Mouse (Mus musculus) neural tube, embryonic 14.5 days (tissue): ENCODE measurements around the gene Ryr1. TPM values are rescaled to one million over a fixed set of nuclear protein-coding genes. Genes with fewer than 3 reads are reported as not detected.
"Not testable (repeated sequence)": the region's sequence is repeated elsewhere in the genome, so short reads cannot be mapped to it uniquely, and the experiment has no call there.

ENCODE experiments used
- ATAC-seq: fragments of 200-750 bp; cut with Nextera tagmentation; 2 replicates; pipeline ENCODE4 v1.8.0; 2017; ENCODE audit warnings: low read depth, mild to moderate bottlenecking, moderate TSS enrichment, moderate library complexity
- H3K27ac ChIP-seq: fragments of 300-500 bp; sonication (generic); 2 replicates; pipeline ENCODE4 v1.5.1; 2014; ENCODE audit warnings: low read depth, mild to moderate bottlenecking, control low read depth, low read length, moderate library complexity, mixed read lengths
- H3K27me3 ChIP-seq: fragments of 300-500 bp; sonication (generic); 2 replicates; pipeline ENCODE4 v1.6.1; 2014; ENCODE audit warnings: low read length; ENCODE audit not compliant: control insufficient read depth, insufficient read depth
- H3K36me3 ChIP-seq: fragments of 300-500 bp; sonication (generic); 2 replicates; pipeline ENCODE4 v1.6.1; 2014; ENCODE audit warnings: low read length, mixed read lengths; ENCODE audit not compliant: control insufficient read depth, insufficient read depth
- H3K4me1 ChIP-seq: fragments of 300-500 bp; sonication (generic); 2 replicates; pipeline ENCODE4 v1.6.1; 2014; ENCODE audit warnings: low read length; ENCODE audit not compliant: control insufficient read depth, insufficient read depth
- H3K4me2 ChIP-seq: fragments of 300-500 bp; sonication (generic); 2 replicates; pipeline ENCODE4 v1.6.1; 2014; ENCODE audit warnings: mild to moderate bottlenecking, low read depth, low read length, control low read depth
- H3K4me3 ChIP-seq: fragments of 300-500 bp; sonication (generic); 2 replicates; pipeline ENCODE4 v1.5.1; 2014; ENCODE audit warnings: low read depth, low read length, control low read depth, mixed read lengths
- H3K9ac ChIP-seq: fragments of 300-500 bp; sonication (generic); replicated peaks from 2 replicates; pipeline ENCODE4 v1.6.1; 2014; ENCODE audit warnings: low read depth, mild to moderate bottlenecking, control low read depth, low read length, mixed read lengths
- H3K9me3 ChIP-seq: fragments of 300-500 bp; sonication (generic); 2 replicates; pipeline ENCODE4 v1.6.1; 2016; ENCODE audit warnings: low read length; ENCODE audit not compliant: control insufficient read depth
- WGBS: fragments of 180-500 bp; shearing (Covaris S2); extraction: QIAGEN DNeasy Blood & Tissue Kit; methylation state at CpG from one replicate; pipeline ENCODE4 v1.1.7; 2014; 5-methylcytosine and 5-hydroxymethylcytosine counted together
- polyA plus RNA-seq: library from polyadenylated mRNA; unstranded; fragments of >200 nt; fragmentation: Nextera tagmentation; extraction: Ambion mirVana; gene quantifications from 2 replicates; pipeline ENCODE4 v1.2.1, GENCODE M21; 2014

Gene Ryr1
- polyA plus RNA-seq, 1 experiment from 2014 or later, result 11.6 TPM

- WGBS, result 93% methylated on average over 1 of the region's 1 CpGs
- Histone ChIP-seq H3K4me1 (no peaks in the 10 kb centered on the region), H3K27ac (no peak overlapping the region), H3K27me3 (no peaks in the 10 kb centered on the region), H3K9me3 (no peaks in the 10 kb centered on the region), H3K4me2 (no peak overlapping the region), H3K9ac (no peak overlapping the region), H3K4me3 (no peak overlapping the region), H3K36me3 (peaks cover 27% of the 10 kb centered on the region)
- no peak for ATAC-seq
Measured at GRCm38 (mm10) chr7:28969271-28969670, 155.7 kb downstream of the Ryr1 start.

- H3K36me3 ChIP-seq, result peaks cover 15% of the 10 kb centered on the region
- not testable (repeated sequence) for H3K4me2 ChIP-seq, H3K27ac ChIP-seq, H3K9ac ChIP-seq, H3K4me3 ChIP-seq, H3K4me1 ChIP-seq, ATAC-seq, H3K9me3 ChIP-seq, H3K27me3 ChIP-seq
- 97% methylated on average over 8 of the region's 8 CpGs for WGBS
Measured at GRCm38 (mm10) chr7:28968120-28968519, 156.9 kb downstream of the Ryr1 start.

- no peak for ATAC-seq
- no peaks in the 10 kb centered on the region for H3K4me1 ChIP-seq
- WGBS, result 73% methylated on average over 4 of the region's 4 CpGs
- H3K4me3 ChIP-seq, result no peak overlapping the region
- H3K27ac ChIP-seq, result no peak overlapping the region
- no peak overlapping the region for H3K4me2 ChIP-seq
- no peaks in the 10 kb centered on the region for H3K9me3 ChIP-seq
- H3K27me3 ChIP-seq, result no peaks in the 10 kb centered on the region
- peaks cover 15% of the 10 kb centered on the region; the same call in 1 of the 2 replicates for H3K36me3 ChIP-seq
- no peak overlapping the region for H3K9ac ChIP-seq
Measured at GRCm38 (mm10) chr7:28966751-28967505, 158.1 kb downstream of the Ryr1 start.

- Histone ChIP-seq H3K9me3 (no peaks in the 10 kb centered on the region), H3K9ac (no peak overlapping the region), H3K27me3 (no peaks in the 10 kb centered on the region), H3K36me3 (peaks cover 11% of the 10 kb centered on the region; the same call in 1 of the 2 replicates), H3K4me1 (peaks cover 4% of the 10 kb centered on the region; the same call in 1 of the 2 replicates), H3K4me3 (no peak overlapping the region), H3K4me2 (no peak overlapping the region), H3K27ac (no peak overlapping the region)
- WGBS, result 90% methylated on average over 4 of the region's 5 CpGs
- no peak for ATAC-seq
Measured at GRCm38 (mm10) chr7:28966181-28966580, 158.8 kb downstream of the Ryr1 start.

- H3K36me3 ChIP-seq, result peaks cover 7% of the 10 kb centered on the region; the same call in 1 of the 2 replicates
- H3K9me3 ChIP-seq, result no peaks in the 10 kb centered on the region
- ATAC-seq, result no peak
- H3K27me3 ChIP-seq, result no peaks in the 10 kb centered on the region
- H3K27ac ChIP-seq, result no peak overlapping the region
- WGBS, result 72% methylated on average over 5 of the region's 5 CpGs
- no peak overlapping the region for H3K4me3 ChIP-seq
- peaks cover 12% of the 10 kb centered on the region for H3K4me1 ChIP-seq
- no peak overlapping the region for H3K9ac ChIP-seq
- no peak overlapping the region for H3K4me2 ChIP-seq
Measured at GRCm38 (mm10) chr7:28965346-28965840, 159.6 kb downstream of the Ryr1 start.

- H3K27ac ChIP-seq, result peak overlapping the region; percentile 79; the same call in 1 of the 2 replicates
- ATAC-seq, result no peak
- 78% methylated on average over 3 of the region's 3 CpGs for WGBS
Measured at GRCm38 (mm10) chr7:28963399-28963923, 161.5 kb downstream of the Ryr1 start.

GRCm38 (mm10) chr7:28961927-28962670 lies 162.9 kb downstream of the Ryr1 start, which contains the start of gene Actn4:
Gene Actn4, minus strand, starts transcription at chr7:28962340.
- Histone ChIP-seq H3K36me3 (no peaks in the 10 kb centered on the region), H3K9ac (peak within 1 kb of the TSS; percentile 89), H3K4me3 (peak within 1 kb of the TSS; percentile 87), H3K27me3 (no peaks in the 10 kb centered on the region), H3K4me2 (peak within 1 kb of the TSS; percentile 63), H3K9me3 (no peaks in the 10 kb centered on the region), H3K27ac (peak within 1 kb of the TSS; percentile 79), H3K4me1 (peaks cover 32% of the 10 kb centered on the region)
- WGBS, result 1% methylated on average over 74 of the region's 76 CpGs
- ATAC-seq, result peak; percentile 90

More at GRCm38 (mm10) chr7:28963399-28963923, 161.5 kb downstream of the Ryr1 start:
- H3K9ac ChIP-seq, result no peak overlapping the region
- H3K36me3 ChIP-seq, result no peaks in the 10 kb centered on the region
- H3K4me3 ChIP-seq, result no peak overlapping the region
- H3K4me2 ChIP-seq, result no peak overlapping the region
- peaks cover 30% of the 10 kb centered on the region for H3K4me1 ChIP-seq
- H3K9me3 ChIP-seq, result no peaks in the 10 kb centered on the region
- H3K27me3 ChIP-seq, result no peaks in the 10 kb centered on the region

GRCm38 (mm10) chr7:28961584-28961926 lies 163.4 kb downstream of the Ryr1 start:
- Histone ChIP-seq H3K27ac (peak overlapping the region; percentile 40), H3K4me1 (peaks cover 32% of the 10 kb centered on the region)
- ATAC-seq, result peak; percentile 18; the same call in 1 of the 2 replicates

More at GRCm38 (mm10) chr7:28961584-28961926, 163.4 kb downstream of the Ryr1 start:
- no peaks in the 10 kb centered on the region for H3K36me3 ChIP-seq
- no peaks in the 10 kb centered on the region for H3K9me3 ChIP-seq
- WGBS, result 0% methylated on average over 7 of the region's 7 CpGs
- peak overlapping the region; percentile 89 for H3K9ac ChIP-seq
- peak overlapping the region; percentile 63 for H3K4me2 ChIP-seq
- no peaks in the 10 kb centered on the region for H3K27me3 ChIP-seq
- H3K4me3 ChIP-seq, result peak overlapping the region; percentile 87
